Mouse (Mus musculus) adipocyte (in vitro differentiated cells): ENCODE data around the gene Tnfrsf19.

ENCODE experiments used
- DNase-seq: peaks from one replicate; pipeline ENCODE4 v3.0.0-alpha.2; 2016; ENCODE audit warnings: low spot score

Gene Tnfrsf19

DNA sequence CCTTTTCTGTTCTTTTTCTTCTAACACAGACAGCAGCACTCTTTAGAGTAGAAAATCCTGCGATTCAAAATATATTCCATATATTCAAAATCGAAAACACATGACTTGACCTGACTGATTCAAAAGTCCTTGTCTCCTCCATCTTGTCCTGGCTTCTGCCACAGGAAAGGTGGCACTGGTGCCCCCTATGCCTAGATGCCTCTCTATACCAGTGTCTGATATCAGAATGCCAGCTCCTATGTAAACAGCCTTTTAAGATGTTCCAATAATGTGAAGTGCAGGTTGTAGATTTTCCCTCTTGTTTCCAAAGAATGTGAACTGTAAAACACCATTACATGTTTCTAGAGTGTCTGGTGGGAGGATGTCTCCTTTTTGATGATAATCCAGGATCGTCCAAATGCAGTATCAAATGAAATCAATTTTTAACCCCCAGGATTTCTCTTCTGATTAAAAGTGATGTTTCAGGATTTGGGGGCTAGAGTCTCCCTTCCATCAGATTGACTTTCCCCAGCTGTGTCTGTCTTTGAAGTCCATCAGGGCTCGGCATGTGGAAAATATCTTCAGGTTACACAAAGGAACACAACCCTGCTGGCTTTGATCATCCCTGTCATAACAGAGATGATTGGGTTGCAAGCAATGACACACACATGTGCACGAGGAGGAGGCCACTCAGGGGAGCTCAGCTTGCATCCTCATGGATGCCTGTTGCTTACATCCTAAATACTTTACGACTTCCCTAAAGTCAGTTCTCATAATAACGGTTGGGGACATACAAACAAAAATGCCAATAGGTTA, 82.1 kb downstream of the Tnfrsf19 start:
- DNase-seq = no peak

DNA sequence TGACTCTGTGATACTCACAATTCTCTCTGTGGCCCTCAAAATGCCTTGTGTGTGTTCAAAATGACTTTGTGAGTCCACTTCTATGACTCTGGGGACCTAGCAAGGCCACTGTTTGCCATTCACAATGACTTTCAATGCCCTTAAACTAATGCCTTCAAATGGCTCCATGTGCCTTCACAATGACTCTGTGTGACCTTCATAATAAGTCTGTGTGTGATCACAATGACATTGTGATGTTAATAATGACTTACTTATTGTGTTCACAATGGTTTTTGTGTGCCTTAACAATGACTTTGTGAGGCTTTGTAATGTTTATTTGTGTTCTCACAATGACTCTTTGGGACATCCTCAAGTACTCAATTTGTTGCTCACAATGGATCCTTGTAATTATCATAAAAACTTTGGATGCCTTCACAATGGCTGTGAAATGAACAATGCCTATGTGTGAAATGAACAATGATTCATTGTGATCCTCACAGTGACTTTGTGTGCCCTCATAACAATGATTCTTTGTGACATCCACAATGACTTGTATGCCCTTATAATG, 88.6 kb downstream of the Tnfrsf19 start:
- no peak for DNase-seq

DNA sequence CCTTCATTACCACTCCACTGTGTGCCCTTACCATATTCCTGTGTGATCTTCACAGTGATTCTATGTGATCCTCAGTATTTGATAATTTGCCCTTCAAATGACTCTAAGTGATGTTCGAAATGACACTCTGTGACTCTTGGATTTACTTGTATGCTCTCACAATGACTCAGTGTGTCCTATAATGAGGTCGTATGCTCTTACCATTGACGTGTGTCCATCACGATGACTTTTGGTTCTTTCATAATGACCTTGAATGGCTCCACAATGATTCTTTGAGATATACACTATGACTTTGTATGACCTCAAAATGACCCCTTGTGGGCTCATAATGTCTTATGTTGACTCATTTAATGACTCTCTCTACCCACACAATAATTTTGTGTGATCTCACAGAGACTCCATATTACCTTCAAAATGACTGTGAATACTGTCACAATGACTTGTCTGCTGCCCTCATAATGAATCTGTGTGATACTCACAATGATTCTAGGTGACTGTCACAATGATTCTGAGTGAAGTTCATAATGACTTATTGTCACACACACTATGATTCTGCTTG, 108.7 kb downstream of the Tnfrsf19 start:
- DNase-seq = no peak

DNA sequence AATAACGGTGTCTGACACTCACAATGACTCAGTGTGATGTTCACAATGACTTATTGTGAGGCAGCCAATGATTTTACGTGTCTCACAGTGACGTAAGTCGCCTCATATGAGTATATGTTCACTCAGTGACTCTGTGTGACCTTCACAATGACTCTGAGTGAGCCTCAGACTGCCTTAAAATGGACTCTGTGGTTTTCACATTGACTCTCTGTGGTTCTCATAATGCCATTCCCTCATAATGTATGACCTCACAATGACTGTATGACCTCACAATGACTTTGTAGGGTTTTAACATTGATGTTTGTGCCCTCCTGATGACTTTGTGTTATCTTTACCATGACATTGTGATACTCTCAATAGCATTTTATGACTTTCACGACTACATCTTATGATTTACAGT, 110.6 kb downstream of the Tnfrsf19 start:
- no peak for DNase-seq

DNA sequence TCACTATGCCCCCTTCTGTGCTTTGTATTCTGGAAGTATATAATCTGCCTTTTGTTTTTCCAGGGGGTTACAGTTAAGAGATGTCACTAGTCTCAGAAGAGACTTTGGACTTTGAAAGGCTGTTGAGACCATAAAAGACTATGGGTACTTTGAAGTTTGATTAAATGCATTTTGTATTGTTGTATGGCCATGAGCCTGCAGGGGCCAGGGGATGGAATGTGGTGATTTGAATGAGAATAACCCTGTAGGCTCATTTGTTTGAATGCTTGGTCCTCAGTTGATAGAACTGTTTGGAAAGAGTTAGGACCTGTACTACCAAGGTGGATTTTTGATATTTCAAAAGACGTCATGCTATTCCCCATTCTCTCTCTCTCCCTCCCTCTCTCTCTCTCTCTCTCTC, 120.3 kb downstream of the Tnfrsf19 start:
- no peak for DNase-seq

DNA sequence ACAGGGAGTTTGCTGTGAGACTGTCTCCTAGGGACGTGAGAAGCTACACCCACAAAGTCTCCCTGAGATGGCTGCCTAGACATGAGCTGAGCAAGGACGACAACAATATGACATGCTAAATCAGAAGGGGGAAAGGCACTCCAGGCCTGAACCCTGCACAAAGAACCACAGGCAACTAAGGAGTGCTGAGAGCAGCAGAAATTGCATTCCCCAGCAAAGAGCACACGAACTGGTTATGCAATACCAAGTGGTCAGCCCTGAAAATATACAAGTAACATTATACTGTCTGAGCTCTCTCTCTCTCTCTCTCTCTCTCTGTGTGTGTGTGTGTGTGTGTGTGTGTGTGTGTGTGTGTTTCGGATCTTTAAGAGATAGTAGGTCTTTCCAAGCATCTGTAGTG, 129.6 kb downstream of the Tnfrsf19 start:
- peak; percentile 38 for DNase-seq
